Mouse (Mus musculus): ENCODE data around the gene Itga7.

DNA sequence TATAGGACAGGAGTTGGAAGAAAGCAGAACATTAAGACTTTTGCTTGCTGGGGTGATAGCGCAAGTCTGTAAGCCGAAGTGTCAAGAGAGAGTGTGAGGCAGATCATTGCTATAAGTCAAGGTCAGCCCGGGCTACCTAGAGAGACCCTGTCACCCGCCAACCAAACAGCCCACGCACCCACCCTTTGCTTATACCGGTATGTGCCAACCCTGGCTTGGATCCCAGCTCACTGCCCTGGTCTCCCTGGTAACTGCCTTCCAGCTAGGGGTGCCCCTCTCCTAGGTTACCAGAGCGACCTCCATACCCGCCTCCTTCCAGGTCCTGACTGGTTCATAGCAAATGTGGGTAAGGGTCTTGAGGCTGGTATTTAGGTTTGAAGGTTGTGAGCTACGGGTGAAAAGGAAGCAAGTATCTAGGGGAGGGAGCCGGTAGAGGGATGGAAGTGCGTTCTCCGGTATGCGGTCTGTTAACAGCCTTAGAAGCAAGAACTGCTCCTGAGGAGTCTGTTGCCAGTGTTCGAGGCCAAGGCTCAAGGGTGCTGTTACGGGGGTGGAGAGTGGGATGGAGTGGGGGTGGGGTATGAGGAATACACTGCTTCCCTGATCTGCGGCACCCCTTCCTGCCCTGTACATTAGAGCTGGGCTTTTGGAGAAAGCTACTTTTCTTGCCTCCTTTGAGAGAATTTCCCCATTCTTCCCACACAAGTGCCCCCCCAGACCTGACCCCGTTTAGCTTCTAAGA is 37.5 kb upstream of the Itga7 start:
- TF ChIP-seq MYOD1 (IDR thresholded peaks at IDR 0.05; ENCODE audit: control insufficient read depth in 1 of 3, insufficient read length in 2 of 3, low read depth in 2 of 3) (no peak), POLR2A (IDR thresholded peaks at IDR 0.05; ENCODE audit: insufficient read length, low read depth) (no peak), E2F4 (IDR thresholded peaks at IDR 0.05; ENCODE audit: insufficient read depth) (no peak), CEBPB (IDR thresholded peaks at IDR 0.05; ENCODE audit: insufficient read depth, poor library complexity, severe bottlenecking) (no peak), REST (IDR thresholded peaks at IDR 0.05; ENCODE audit: insufficient read depth, insufficient read length) (no peak), POLR2AphosphoS2 (IDR thresholded peaks at IDR 0.05; ENCODE audit: insufficient read length, low read depth) (no peak), TCF12 (IDR thresholded peaks at IDR 0.05; ENCODE audit: insufficient read depth, poor library complexity, severe bottlenecking) (no peak)
